Mouse (Mus musculus): ENCODE measurements around the gene Iqcj.

DNA sequence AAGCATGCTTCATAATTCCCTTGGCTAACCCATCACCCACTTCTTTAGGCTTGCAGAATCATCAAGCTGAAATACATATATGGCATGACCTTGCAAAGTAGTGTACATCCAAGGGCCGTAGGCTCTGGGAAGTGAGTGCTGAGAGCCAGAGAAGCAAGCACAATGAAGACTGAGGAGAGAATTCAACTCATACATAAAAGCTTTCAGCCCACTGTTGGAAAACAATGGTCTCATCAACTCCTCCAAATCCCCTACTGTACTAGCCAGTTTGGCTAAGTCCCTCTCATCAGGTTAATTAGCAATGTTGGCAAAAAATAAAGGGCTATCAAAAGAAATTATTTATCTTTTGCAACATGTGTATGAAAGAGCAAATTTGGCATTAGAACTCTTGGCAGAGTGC, 22.6 kb upstream of the Iqcj start:
- no peak for TF ChIP-seq GATA1 (IDR thresholded peaks at IDR 0.05; ENCODE audit: low read length)
- no peak for TF ChIP-seq TAL1 (IDR thresholded peaks at IDR 0.05; ENCODE audit: low read length)
